Mouse (Mus musculus) spleen, adult 2 months (tissue): ENCODE results near the gene Pmf1. TPM values are rescaled to one million over a fixed set of nuclear protein-coding genes. Genes with fewer than 3 reads are reported as not detected.

Experiments used
- DNase-seq, 2 experiments: peaks; one replicate each; pipeline versions ENCODE4 v3.0.0 to v3.0.0-alpha.2; 2012 to 2021; ENCODE audit warnings: low spot score in 2 of 2, low read depth in 1 of 2
- H3K27ac ChIP-seq: fragments of 200-500 bp; 2 replicates; pipeline ENCODE4 v1.5.1; 2012; ENCODE audit warnings: low read length, inconsistent platforms; ENCODE audit not compliant: insufficient read depth
- H3K27me3 ChIP-seq: fragments of 200-500 bp; 2 replicates; pipeline ENCODE4 v1.6.1; 2012; ENCODE audit warnings: mild to moderate bottlenecking, moderate library complexity, low read length, inconsistent platforms; ENCODE audit not compliant: control insufficient read depth, insufficient read depth
- H3K36me3 ChIP-seq: fragments of 200-500 bp; 2 replicates; pipeline ENCODE4 v1.6.1; 2012; ENCODE audit warnings: mild to moderate bottlenecking, low read length, inconsistent platforms; ENCODE audit not compliant: control insufficient read depth, insufficient read depth
- H3K4me1 ChIP-seq: fragments of 200-500 bp; 2 replicates; pipeline ENCODE4 v1.6.1; 2011; ENCODE audit warnings: inconsistent platforms; ENCODE audit not compliant: control insufficient read depth, insufficient read depth, insufficient read length
- H3K4me3 ChIP-seq: fragments of 200-500 bp; 2 replicates; pipeline ENCODE4 v1.5.1; 2011; ENCODE audit warnings: mild to moderate bottlenecking, inconsistent platforms; ENCODE audit not compliant: insufficient read depth, insufficient read length; ENCODE audit errors: extremely low read depth
- CTCF ChIP-seq: fragments of 200-500 bp; IDR thresholded peaks from 2 replicates; pipeline ENCODE4 v1.5.1; 2011; ENCODE audit warnings: mild to moderate bottlenecking, inconsistent platforms; ENCODE audit not compliant: insufficient read depth, insufficient read length, insufficient replicate concordance; ENCODE audit errors: extremely low read depth
- POLR2A ChIP-seq: fragments of 200-500 bp; IDR thresholded peaks from 2 replicates; pipeline ENCODE4 v1.6.1; 2011; ENCODE audit warnings: low read depth, low read length, inconsistent platforms
- WGBS: fragments of 180-500 bp; shearing (Covaris S2); methylation state at CpG from one replicate; pipeline ENCODE4 v1.1.7; 2018; 5-methylcytosine and 5-hydroxymethylcytosine counted together
- polyA plus RNA-seq: library from polyadenylated mRNA; depleted of rRNA; stranded (reverse); fragments of >200 nt; gene quantifications from 2 replicates; pipeline ENCODE4 v1.2.3, GENCODE M21; 2012

Gene Pmf1
- polyA plus RNA-seq, 1 experiment = 67.6 TPM

DNA sequence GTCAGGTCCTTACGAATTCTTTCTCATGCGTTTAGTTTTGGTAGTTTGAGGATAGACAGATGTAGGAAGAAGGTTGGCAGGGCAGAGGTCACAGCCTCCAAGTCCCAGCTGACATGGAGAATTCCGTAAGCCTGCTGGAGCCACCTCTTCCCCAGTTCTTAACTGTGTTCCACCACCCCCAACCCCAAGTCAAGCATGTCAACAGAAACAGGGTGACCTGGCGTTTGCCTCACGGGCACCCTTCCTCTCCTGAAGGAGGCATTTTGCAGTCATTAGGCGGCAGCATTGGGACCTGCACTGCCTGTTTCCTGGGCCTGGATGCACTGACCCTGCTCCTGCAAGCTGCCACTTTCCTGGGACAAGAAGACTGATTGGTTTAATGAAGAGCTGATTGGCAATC, 7.9 kb upstream of the Pmf1 start:
- H3K4me3 ChIP-seq = no peak overlapping the region
- WGBS = 89% methylated on average over 6 of the region's 6 CpGs
- H3K4me1 ChIP-seq = no peaks in the 10 kb centered on the region
- H3K36me3 ChIP-seq = peaks cover 33% of the 10 kb centered on the region
- H3K27me3 ChIP-seq = no peaks in the 10 kb centered on the region
- TF ChIP-seq POLR2A (no peak), CTCF (no peak)
- no peak for DNase-seq
- H3K27ac ChIP-seq = no peak overlapping the region

DNA sequence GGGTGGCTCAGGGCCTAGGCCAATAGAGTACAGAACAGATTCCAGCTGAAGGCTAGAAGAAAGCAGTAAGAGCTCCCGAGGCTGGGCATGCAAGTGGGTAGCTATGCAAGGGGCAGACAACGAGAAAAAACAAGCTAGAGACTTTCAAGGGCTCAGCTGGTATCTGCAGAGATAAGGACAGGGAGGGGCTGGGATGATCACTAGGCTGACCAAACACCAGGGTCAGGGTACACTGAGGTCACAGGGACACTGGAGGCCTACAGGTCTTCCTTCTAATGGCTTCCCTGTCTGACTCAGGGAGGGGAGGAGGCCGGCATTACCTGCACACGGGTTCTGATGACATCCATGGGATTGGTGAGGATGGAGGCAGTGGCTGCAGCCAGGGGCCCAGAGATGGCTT, 5.5 kb upstream of the Pmf1 start:
- WGBS = 82% methylated on average over 4 of the region's 4 CpGs
- DNase-seq = no peak
- Histone ChIP-seq H3K36me3 (peaks cover 28% of the 10 kb centered on the region), H3K27me3 (no peaks in the 10 kb centered on the region), H3K4me1 (peaks cover 1% of the 10 kb centered on the region; the same call in 1 of the 2 replicates), H3K27ac (no peak overlapping the region), H3K4me3 (no peak overlapping the region)
- no peak for TF ChIP-seq POLR2A
- TF ChIP-seq CTCF = no peak

DNA sequence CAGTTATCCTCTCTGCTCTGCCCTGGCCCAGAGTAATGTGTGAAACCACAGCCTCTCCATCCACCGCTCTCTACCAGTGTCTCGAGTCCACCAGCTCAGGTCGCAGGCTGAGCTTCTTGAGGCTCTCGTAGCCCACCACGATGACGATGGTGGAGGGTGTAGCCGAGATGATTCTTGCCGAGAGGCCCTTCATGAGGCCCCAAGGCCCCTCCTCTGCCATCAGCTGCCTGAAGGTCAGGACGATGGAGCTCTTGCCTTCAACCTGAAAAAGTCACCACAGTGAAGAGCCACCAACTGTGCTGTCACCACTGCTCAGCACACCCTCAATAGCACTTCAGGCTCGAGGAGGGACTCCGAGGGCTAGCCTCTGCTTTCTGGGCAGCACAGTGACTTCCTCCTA, 2.5 kb upstream of the Pmf1 start:
- H3K27ac ChIP-seq = no peak overlapping the region
- 88% methylated on average over 11 of the region's 11 CpGs for WGBS
- peaks cover 15% of the 10 kb centered on the region for H3K36me3 ChIP-seq
- H3K27me3 ChIP-seq = no peaks in the 10 kb centered on the region
- no peak overlapping the region for H3K4me3 ChIP-seq
- H3K4me1 ChIP-seq = peaks cover 1% of the 10 kb centered on the region; the same call in 1 of the 2 replicates
- no peak for DNase-seq
- TF ChIP-seq CTCF = no peak
- no peak for TF ChIP-seq POLR2A

DNA sequence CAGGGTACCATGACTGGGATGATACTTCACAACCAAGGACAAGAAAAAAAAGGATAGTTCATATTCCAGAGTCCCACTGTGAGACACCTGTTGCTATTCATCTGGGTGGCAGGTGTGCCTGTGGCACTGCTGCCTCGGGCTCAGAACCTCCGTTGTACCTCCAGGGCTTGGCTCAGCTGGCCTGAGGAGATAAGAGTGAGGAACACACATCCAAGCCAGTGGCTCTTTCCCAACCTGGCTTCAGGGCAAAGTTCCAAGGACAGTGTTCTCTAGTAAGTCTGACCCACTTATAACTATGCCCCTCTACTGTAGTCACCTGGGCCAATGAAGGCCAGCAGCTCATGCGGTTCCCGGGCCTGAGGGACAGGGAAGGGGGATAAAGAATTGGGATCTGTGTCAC, 1.6 kb upstream of the Pmf1 start:
- TF ChIP-seq POLR2A (no peak), CTCF (no peak)
- Histone ChIP-seq H3K27me3 (no peaks in the 10 kb centered on the region), H3K27ac (0 out of 2 replicates have a peak overlapping the region, but pooled peaks have one; percentile 10), H3K4me1 (peaks cover 1% of the 10 kb centered on the region; the same call in 1 of the 2 replicates), H3K4me3 (no peak overlapping the region), H3K36me3 (peaks cover 12% of the 10 kb centered on the region)
- 89% methylated on average over 4 of the region's 4 CpGs for WGBS
- DNase-seq = no peak

DNA sequence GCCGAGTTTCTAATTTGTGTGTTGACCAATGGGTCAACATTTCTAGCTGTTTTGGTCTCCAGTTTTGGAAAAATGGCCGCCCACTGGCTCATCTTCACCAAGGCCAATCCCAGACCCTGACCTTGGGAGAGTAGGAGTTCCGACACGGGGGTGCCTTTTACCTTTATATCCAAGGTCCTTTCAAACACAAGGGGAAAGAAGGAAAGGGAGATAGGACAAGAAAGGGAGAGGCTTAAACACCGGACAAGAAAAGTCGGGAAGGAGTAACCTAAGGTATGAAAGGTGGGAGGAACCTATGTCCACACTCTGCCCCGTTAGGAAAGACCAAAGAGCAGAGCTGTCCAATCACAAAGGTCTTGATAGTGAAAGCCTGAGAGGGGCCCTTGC, 507 bp upstream of the Pmf1 start:
- H3K4me1 ChIP-seq = peaks cover 1% of the 10 kb centered on the region; the same call in 1 of the 2 replicates
- WGBS = 40% methylated on average over 7 of the region's 7 CpGs
- peak overlapping the region; percentile 90; the same call in 1 of the 2 replicates for H3K4me3 ChIP-seq
- H3K36me3 ChIP-seq = peaks cover 4% of the 10 kb centered on the region
- H3K27ac ChIP-seq = peak overlapping the region; percentile 47
- no peaks in the 10 kb centered on the region for H3K27me3 ChIP-seq
- DNase-seq = no peak
- no peak for TF ChIP-seq CTCF
- TF ChIP-seq POLR2A = no peak

DNA sequence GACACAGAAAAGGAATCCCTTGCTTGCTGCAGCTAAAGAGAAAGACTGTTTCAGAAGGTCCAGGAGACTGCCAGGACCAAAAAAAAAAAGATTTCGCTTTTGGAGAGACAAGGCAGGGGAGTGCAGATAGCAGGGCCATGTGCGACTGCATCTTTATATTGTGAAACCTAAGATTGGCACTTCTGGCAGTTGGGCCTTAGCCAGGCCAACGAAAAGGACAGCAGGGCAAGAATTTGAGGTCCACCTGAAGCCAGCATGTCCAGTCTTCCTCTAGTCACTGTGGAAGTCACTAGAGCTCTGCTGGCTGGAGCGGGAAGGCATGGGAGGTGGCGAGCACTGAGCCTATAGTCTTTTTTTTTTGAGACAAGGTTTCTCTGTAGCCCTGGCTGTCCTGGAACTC, 1.2 kb downstream of the Pmf1 start:
- no peak for DNase-seq
- no peak for TF ChIP-seq CTCF
- TF ChIP-seq POLR2A = no peak
- H3K27ac ChIP-seq = no peak overlapping the region
- 58% methylated on average over 5 of the region's 5 CpGs for WGBS
- H3K36me3 ChIP-seq = peaks cover 2% of the 10 kb centered on the region
- H3K4me1 ChIP-seq = peaks cover 1% of the 10 kb centered on the region; the same call in 1 of the 2 replicates
- 0 out of 2 replicates have a peak overlapping the region, but pooled peaks have one; percentile 14 for H3K4me3 ChIP-seq
- H3K27me3 ChIP-seq = no peaks in the 10 kb centered on the region

DNA sequence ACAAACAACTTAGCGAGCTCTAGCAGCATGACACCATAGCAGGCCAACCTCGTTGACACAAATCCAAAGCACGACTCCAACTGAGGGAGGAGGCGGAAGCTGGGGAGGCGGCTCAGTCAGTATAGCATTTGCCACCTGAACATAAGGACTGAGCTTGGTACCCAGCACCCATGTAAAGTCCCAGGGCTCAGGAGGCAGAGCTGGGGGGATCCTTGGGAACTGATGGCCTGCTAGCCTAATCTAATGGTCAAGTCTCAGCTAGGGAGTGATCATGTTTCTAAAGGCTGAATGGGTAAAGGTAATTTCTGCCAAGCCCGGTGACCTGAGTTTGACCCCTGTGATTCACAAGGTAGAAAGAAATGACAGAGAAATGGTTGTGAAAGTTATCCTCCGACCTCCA, 2.6 kb downstream of the Pmf1 start:
- Histone ChIP-seq H3K27ac (no peak overlapping the region), H3K4me1 (peaks cover 2% of the 10 kb centered on the region; the same call in 1 of the 2 replicates), H3K27me3 (no peaks in the 10 kb centered on the region), H3K36me3 (no peaks in the 10 kb centered on the region; the same call in 1 of the 2 replicates), H3K4me3 (no peak overlapping the region)
- WGBS = 82% methylated on average over 7 of the region's 7 CpGs
- TF ChIP-seq CTCF (no peak), POLR2A (no peak)
- DNase-seq = no peak
